Mouse (Mus musculus): ENCODE results near the gene Nsun2. TPM values are rescaled to one million over a fixed set of nuclear protein-coding genes. Genes with fewer than 3 reads are reported as not detected.

Nsun2 gene
- polyA plus RNA-seq, 1 experiment from 2014 or later: 75.2 TPM

GRCm38 (mm10) chr13:69645694-69646423 lies 112.3 kb downstream of the Nsun2 start:
- no peak for ATAC-seq (ENCODE audit: low FRiP score)
- H3K36me3 ChIP-seq: peaks cover 14% of the 10 kb centered on the region
- H3K27ac ChIP-seq: no peak overlapping the region
- H3K27me3 ChIP-seq: no peaks in the 10 kb centered on the region
- no peak overlapping the region for H3K9ac ChIP-seq
- no peak overlapping the region for H3K4me3 ChIP-seq
- 76% methylated on average over 13 of the region's 13 CpGs for WGBS
- H3K4me2 ChIP-seq: no peak overlapping the region
- H3K9me3 ChIP-seq: no peaks in the 10 kb centered on the region
- H3K4me1 ChIP-seq (replicated peaks): no peaks in the 10 kb centered on the region

- Histone ChIP-seq H3K27ac (no peak overlapping the region), H3K27me3 (no peaks in the 10 kb centered on the region), H3K4me2 (no peak overlapping the region), H3K9ac (no peak overlapping the region), H3K9me3 (no peaks in the 10 kb centered on the region), H3K4me1 (replicated peaks) (no peaks in the 10 kb centered on the region), H3K36me3 (peaks cover 12% of the 10 kb centered on the region), H3K4me3 (no peak overlapping the region)
- no peak for ATAC-seq (ENCODE audit: low FRiP score)
- 83% methylated on average over 9 of the region's 9 CpGs for WGBS
These were observed 112.9 kb downstream of the Nsun2 start for GRCm38 (mm10) chr13:69646481-69646880.

- H3K4me1 ChIP-seq (replicated peaks): no peaks in the 10 kb centered on the region
- H3K4me3 ChIP-seq: no peak overlapping the region
- no peak overlapping the region for H3K4me2 ChIP-seq
- WGBS: 78% methylated on average over 3 of the region's 3 CpGs
- no peak overlapping the region for H3K27ac ChIP-seq
- ATAC-seq (ENCODE audit: low FRiP score): no peak
- H3K27me3 ChIP-seq: 0 out of 2 replicates have a peak, but pooled peaks cover 3% of the 10 kb centered on the region
- no peaks in the 10 kb centered on the region for H3K9me3 ChIP-seq
- H3K36me3 ChIP-seq: no peaks in the 10 kb centered on the region
- no peak overlapping the region for H3K9ac ChIP-seq
These were observed 121.0 kb downstream of the Nsun2 start for GRCm38 (mm10) chr13:69654508-69654907.

- Histone ChIP-seq H3K36me3 (no peaks in the 10 kb centered on the region), H3K4me1 (replicated peaks) (no peaks in the 10 kb centered on the region), H3K4me3 (no peak overlapping the region), H3K9me3 (no peaks in the 10 kb centered on the region), H3K27me3 (no peaks in the 10 kb centered on the region), H3K9ac (no peak overlapping the region), H3K27ac (no peak overlapping the region), H3K4me2 (no peak overlapping the region)
- no peak for ATAC-seq (ENCODE audit: low FRiP score)
- 89% methylated on average over 5 of the region's 5 CpGs for WGBS
These were observed 138.6 kb downstream of the Nsun2 start for GRCm38 (mm10) chr13:69672121-69672520.

- H3K27me3 ChIP-seq: no peaks in the 10 kb centered on the region
- no peak overlapping the region for H3K4me3 ChIP-seq
- H3K27ac ChIP-seq: no peak overlapping the region
- H3K9me3 ChIP-seq: no peaks in the 10 kb centered on the region
- ATAC-seq (ENCODE audit: low FRiP score): no peak
- no peak overlapping the region for H3K4me2 ChIP-seq
- no peaks in the 10 kb centered on the region for H3K36me3 ChIP-seq
- no peaks in the 10 kb centered on the region for H3K4me1 ChIP-seq (replicated peaks)
- 94% methylated on average over 10 of the region's 10 CpGs for WGBS
- H3K9ac ChIP-seq: no peak overlapping the region
These were observed 139.0 kb downstream of the Nsun2 start for GRCm38 (mm10) chr13:69672565-69672964.

- ATAC-seq (ENCODE audit: low FRiP score): no peak
- Histone ChIP-seq H3K27me3 (no peaks in the 10 kb centered on the region), H3K9me3 (no peaks in the 10 kb centered on the region)
These were observed 139.8 kb downstream of the Nsun2 start for GRCm38 (mm10) chr13:69673197-69673920.

GRCm38 (mm10) chr13:69673921-69674618 lies 140.5 kb downstream of the Nsun2 start:
- Histone ChIP-seq H3K36me3 (no peaks in the 10 kb centered on the region), H3K4me1 (replicated peaks) (no peaks in the 10 kb centered on the region), H3K4me2 (no peak overlapping the region), H3K9ac (no peak overlapping the region), H3K27me3 (no peaks in the 10 kb centered on the region), H3K4me3 (no peak overlapping the region), H3K27ac (no peak overlapping the region), H3K9me3 (no peaks in the 10 kb centered on the region)
- no peak for ATAC-seq (ENCODE audit: low FRiP score)
- WGBS: 72% methylated on average over 10 of the region's 10 CpGs

More at GRCm38 (mm10) chr13:69673197-69673920, 139.8 kb downstream of the Nsun2 start:
- H3K27ac ChIP-seq: no peak overlapping the region
- no peak overlapping the region for H3K9ac ChIP-seq
- no peak overlapping the region for H3K4me2 ChIP-seq
- no peak overlapping the region for H3K4me3 ChIP-seq
- no peaks in the 10 kb centered on the region for H3K36me3 ChIP-seq
- 90% methylated on average over 5 of the region's 5 CpGs for WGBS
- H3K4me1 ChIP-seq (replicated peaks): no peaks in the 10 kb centered on the region

Other genes with a start within 250 kb of the Nsun2 start
- 6.2 and 6.6 TPM in 2 replicates for gene Tent4a, start 871 bp downstream of the Nsun2 start, polyA plus RNA-seq (2015; fragmentation: Nextera tagmentation; extraction: Ambion mirVana)
- 24.5 and 27.8 TPM in 2 replicates for gene Srd5a1, start 77.7 kb downstream of the Nsun2 start, polyA plus RNA-seq (2015; fragmentation: Nextera tagmentation; extraction: Ambion mirVana)
- 28.1 and 29.5 TPM in 2 replicates for gene Ube2ql1, start 206.1 kb downstream of the Nsun2 start, polyA plus RNA-seq (2015; fragmentation: Nextera tagmentation; extraction: Ambion mirVana)